Mouse (Mus musculus): ENCODE measurements at regions not wholly inside any gene's neighbourhood (a gene's known extent, or its start where the extent isn't known, plus 50 kb on each side); places are given as distances from the start of the nearest gene placed in this dataset.

- DNase-seq (ENCODE audit: low spot score), result no peak
Observed at GRCm38 (mm10) chr15:102776218-102776850, 54.4 kb upstream of the Calcoco1 start.

- DNase-seq (ENCODE audit: low spot score), result no peak
Observed at GRCm38 (mm10) chr15:102780626-102781025, 58.6 kb upstream of the Calcoco1 start.

GRCm38 (mm10) chr15:102782988-102783799 is 61.2 kb upstream of the Calcoco1 start:
- DNase-seq (ENCODE audit: low spot score), result no peak

GRCm38 (mm10) chr15:102785055-102785820 is 63.3 kb upstream of the Calcoco1 start:
- peak; percentile 44 for DNase-seq (ENCODE audit: low spot score)

GRCm38 (mm10) chr15:102788846-102789518 is 67.0 kb upstream of the Calcoco1 start:
- no peak for DNase-seq (ENCODE audit: low spot score)

GRCm38 (mm10) chr15:102797020-102797618 is 75.1 kb upstream of the Calcoco1 start:
- DNase-seq (ENCODE audit: low spot score), result no peak

- no peak for DNase-seq (ENCODE audit: low spot score)
Observed at GRCm38 (mm10) chr15:102800049-102800448, 78.1 kb upstream of the Calcoco1 start.

GRCm38 (mm10) chr15:102802265-102802813 is 80.4 kb upstream of the Calcoco1 start:
- no peak for DNase-seq (ENCODE audit: low spot score)

- no peak for DNase-seq (ENCODE audit: low spot score)
Observed at GRCm38 (mm10) chr15:102807353-102807752, 85.4 kb upstream of the Calcoco1 start.

GRCm38 (mm10) chr15:102819181-102819580 is 97.2 kb upstream of the Calcoco1 start:
- no peak for DNase-seq (ENCODE audit: low spot score)

GRCm38 (mm10) chr15:102839688-102840087 is 81.2 kb upstream of the Hoxc13 start:
- peak; percentile 2 for DNase-seq (ENCODE audit: low spot score)

- DNase-seq (ENCODE audit: low spot score), result no peak
Observed at GRCm38 (mm10) chr15:102862374-102862773, 58.5 kb upstream of the Hoxc13 start.

- DNase-seq (ENCODE audit: low spot score), result no peak
Observed at GRCm38 (mm10) chr15:102866788-102867187, 54.1 kb upstream of the Hoxc13 start.
